Mouse (Mus musculus): Measurements from ENCODE around the gene Plcb3.

The Plcb3 gene

GRCm38 (mm10) chr19:6990712-6991111 is 14.4 kb upstream of the Plcb3 start:
- no peak for DNase-seq (ENCODE audit: low spot score)

DNA sequence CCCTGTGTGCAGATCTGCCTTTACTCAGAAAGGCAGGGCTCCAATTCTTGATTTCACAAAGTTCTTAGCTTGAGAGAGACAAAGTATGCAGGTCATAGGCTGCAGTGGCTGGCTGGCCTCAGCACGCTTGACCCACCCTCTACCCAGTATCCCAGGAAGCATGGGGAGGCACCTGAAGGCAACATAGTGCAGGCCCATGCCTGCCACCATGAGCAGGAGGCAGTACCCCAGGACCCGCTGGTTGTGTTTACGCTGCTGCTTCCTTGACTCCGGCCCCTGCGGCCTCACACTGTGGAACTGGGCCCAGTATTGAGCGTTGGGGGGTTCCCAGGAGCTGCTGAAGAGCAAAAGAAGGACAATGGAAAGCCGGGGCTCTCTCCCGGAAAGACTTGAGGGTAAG is 13.0 kb upstream of the Plcb3 start:
- no peak for DNase-seq (ENCODE audit: low spot score)

DNA sequence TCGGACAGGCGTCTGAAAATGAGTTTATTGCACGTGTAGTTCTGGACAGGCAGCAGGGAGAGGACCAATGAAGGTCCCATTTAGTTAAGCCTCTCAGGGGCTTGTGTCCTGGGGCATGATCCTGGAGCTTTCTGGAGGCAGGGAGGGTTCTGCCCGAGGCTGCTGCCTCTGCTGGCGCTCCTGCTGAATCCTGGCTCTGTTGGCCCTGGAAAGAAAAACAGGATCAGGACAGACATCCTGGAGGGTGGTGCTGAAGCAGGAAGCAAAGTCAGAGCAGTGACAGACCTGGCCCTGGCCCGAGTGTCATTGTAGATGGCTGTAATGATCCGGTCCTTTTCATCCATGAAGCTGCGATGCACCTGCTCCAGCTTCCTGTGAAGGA is 11.6 kb upstream of the Plcb3 start:
- no peak for DNase-seq (ENCODE audit: low spot score)

DNA sequence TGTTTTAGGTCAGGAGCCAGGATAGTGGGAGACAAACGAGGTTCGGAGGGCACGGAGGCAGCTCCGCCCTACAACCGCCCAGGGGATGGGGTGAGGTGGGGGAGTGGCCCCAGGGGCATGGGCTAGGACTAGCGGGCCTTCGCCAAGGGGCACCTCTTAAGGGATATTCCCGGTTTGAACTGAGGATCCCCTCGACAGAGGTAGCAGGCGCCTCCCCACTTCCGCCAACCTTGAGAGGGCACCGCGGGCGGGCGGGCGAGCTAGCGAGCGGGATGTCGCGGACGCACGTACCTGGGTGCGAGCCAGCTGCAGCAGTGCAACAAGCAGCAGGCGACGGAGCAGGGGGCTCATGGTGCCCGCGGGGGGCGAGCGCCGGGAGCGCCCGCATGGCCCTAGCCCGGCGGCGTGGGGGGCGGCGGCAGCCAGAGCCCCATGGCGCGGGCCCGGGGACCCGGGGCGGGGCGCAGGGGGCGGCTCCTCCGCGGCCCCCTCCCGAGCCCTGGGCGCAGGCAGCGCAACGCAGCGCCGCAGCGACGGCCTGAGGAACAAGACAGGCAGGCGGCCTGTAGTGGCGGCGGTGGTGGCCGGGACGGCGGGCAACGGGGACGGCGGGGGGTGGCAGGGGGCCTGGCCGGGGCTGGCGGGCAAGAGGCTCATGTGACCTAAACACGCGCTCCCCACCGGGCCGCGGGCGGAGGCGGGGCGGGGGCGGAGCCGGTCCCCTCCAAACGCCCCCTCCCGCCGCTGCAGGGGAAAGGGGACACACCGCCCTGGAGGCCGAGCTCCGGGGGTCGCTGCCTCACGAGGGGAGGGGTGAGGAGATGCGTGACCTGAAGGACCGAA is 11.0 kb upstream of the Plcb3 start, which contains the start of gene Vegfb:
Vegfb (minus strand) TSS at position 591 of the 843 bp plus-strand sequence.
- DNase-seq (ENCODE audit: low spot score) = peak; percentile 64

DNA sequence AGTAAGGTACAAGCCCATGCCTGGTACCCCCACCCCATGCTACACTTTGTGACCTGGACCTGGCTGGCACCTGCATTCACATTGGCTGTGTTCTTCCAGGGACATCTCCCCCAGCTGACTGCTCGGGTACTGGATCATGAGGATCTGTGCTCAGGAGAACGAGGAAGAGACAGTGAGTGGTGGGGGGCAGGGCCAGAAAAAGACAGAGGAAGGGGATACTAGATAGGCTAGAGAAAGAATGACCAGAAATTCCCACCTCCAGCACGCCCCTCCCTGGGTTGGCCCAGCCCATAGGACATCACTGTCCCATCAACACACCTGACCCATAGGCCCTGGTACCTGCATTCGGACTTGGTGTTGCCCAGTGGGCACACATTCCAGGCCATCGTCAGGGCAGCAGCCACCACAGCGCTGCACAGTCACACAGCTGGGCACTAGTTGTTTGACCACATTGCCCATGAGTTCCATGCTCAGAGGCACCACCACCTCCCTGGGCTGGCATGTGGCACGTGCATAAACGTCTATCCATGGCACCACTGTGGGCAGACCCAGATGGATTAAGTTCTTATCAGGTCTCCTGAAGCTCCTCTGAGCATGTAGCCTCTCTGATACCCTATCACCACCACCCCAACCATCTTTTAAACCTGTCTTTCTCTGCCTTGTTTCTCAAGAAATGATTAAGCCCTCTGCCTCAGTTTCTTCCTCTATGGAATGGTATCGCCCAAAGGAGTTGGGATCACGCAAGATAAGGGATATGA is 9.9 kb upstream of the Plcb3 start:
- no peak for DNase-seq (ENCODE audit: low spot score)

- no peak for DNase-seq (ENCODE audit: low spot score)
Measured at GRCm38 (mm10) chr19:6985300-6985699, 9.0 kb upstream of the Plcb3 start.

DNA sequence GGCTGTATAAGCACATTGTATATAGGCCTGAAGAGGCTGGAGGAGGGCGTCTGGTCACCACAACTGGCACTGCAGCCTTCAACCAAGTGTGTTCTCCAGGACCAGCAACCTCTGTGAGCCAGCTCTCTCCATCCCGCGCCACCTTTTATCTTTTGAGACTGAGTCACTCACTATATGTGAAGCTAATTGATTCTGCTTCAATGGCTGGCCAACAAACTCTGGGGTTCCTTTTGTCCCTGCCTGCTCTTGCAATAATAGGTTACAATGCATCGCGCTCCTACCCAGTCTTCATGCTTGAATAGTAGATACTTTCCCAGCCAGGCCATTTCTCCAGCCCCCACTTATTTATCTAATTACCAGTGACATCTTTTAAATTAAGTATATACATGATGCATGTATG is 7.4 kb upstream of the Plcb3 start:
- peak; percentile 63 for DNase-seq (ENCODE audit: low spot score)

DNA sequence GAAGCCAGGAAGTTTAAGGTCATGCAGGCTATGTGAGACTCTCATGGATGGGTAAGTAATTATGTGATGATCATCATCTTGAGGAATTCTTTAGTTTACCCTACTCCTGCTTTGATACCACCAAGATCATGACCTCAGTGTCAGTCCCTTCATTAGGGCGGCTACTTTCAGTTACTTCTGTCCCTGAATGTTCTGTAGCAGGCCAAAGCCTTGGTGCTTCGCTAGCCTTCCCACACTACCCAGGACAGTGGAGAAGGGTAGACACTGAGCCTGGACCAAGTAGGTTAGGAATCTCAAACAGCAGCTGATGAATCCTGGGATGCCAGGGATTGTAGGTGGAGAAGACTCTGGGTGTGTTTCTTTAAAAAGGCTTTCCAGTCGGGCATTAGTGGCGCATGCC is 5.2 kb upstream of the Plcb3 start:
- DNase-seq (ENCODE audit: low spot score) = no peak

DNA sequence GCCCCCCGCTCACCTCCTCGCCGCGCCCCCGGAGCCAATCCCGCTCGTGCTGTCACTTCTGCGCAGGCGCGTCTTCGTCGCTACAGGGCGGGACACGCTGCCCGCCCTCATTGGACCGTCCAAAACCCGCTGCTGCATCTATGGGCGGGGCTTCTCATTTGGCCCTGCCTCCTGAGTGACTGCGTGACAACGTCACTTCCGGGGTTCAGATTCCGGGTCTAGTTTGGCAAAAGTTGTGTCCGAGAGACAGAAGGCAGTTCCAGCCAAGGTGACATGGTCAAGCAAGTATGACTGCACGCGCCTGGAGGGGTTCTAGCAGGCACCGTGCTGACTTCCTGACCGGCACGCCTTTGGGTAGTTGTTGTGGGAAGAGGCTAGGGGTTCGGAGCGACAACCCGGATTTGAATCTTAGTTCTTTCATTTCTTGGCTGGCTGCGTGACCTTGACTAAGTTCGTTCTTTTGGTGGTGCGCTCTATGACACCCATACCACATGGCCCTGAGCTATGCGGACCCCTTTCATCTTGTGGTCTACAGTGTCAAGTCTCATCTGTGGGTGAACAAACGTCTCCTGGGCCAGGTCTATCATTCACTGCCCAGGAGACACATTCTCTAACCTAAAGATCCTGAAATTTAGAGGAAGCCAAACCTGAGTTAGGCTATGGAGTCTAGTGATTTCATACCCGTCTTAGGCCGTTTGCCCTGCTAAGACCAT is 4.3 kb upstream of the Plcb3 start, which contains the start of gene Fkbp2:
Fkbp2 (minus strand) TSS at position 121 of the 713 bp plus-strand sequence.
- DNase-seq (ENCODE audit: low spot score) = peak; percentile 99

DNA sequence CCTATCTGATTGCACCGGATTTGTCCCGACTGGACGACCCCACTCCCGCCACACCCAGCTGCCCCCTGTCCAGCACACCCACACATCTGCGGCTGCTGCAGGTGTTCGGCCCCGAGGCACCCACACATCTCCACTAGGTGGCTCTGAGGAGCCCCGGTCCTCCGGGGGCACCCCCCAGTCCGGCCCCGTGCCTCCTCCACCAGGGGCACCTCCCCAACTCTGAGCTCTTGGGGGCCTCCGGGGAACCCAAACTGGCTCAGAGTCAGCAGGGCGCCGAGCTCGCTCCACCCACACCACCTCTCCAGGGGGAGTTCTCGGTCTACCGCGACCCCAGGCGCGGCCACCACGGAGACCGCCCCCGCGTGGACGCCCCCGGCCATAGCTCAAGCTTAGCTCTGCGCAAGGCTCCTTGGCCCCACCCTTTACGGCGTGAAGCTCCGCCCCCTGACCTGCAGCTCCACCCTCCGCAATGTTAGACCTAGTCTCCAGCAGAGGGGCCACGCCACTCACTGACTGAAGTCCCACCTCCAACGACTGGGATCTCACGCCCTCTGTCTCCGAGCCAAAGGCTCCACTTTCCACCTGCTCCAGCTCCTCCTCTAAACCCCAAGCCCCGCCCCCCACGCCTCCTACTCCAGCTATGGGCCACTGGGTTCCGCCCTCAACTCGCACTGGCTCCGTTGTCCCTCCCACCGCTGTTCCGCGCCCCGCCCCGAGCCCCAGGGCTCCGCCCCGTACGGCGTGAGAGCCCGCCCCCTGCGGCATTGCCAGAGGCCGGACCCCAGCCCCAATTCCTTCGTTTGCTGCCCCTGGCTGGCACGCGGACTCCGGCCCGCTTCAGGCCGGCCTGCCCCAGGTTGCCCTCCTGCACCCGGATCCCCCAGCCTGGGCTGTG is 3.5 kb upstream of the Plcb3 start:
- DNase-seq (ENCODE audit: low spot score) = peak; percentile 99

- DNase-seq (ENCODE audit: low spot score) = no peak
Measured at GRCm38 (mm10) chr19:6979001-6979479, 2.8 kb upstream of the Plcb3 start.

DNA sequence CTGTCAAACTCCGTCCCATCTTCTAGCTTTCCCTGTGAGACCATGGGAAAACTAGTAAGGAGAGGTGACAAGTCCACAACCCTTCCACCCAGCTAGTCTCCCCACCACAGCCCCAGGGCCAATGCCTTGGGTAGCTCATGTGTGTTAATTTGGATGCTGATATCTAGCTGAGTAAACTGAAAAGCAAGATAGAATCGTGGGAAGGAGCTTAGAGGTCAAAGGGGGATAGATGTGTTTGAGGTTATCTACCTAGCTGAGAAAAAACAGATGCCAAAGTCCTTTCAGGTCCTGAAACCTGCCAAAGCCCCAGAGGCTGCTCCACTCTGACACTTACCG is 2.3 kb upstream of the Plcb3 start:
- DNase-seq (ENCODE audit: low spot score) = no peak

GRCm38 (mm10) chr19:6977759-6978638 is 1.7 kb upstream of the Plcb3 start:
- no peak for DNase-seq (ENCODE audit: low spot score)

DNA sequence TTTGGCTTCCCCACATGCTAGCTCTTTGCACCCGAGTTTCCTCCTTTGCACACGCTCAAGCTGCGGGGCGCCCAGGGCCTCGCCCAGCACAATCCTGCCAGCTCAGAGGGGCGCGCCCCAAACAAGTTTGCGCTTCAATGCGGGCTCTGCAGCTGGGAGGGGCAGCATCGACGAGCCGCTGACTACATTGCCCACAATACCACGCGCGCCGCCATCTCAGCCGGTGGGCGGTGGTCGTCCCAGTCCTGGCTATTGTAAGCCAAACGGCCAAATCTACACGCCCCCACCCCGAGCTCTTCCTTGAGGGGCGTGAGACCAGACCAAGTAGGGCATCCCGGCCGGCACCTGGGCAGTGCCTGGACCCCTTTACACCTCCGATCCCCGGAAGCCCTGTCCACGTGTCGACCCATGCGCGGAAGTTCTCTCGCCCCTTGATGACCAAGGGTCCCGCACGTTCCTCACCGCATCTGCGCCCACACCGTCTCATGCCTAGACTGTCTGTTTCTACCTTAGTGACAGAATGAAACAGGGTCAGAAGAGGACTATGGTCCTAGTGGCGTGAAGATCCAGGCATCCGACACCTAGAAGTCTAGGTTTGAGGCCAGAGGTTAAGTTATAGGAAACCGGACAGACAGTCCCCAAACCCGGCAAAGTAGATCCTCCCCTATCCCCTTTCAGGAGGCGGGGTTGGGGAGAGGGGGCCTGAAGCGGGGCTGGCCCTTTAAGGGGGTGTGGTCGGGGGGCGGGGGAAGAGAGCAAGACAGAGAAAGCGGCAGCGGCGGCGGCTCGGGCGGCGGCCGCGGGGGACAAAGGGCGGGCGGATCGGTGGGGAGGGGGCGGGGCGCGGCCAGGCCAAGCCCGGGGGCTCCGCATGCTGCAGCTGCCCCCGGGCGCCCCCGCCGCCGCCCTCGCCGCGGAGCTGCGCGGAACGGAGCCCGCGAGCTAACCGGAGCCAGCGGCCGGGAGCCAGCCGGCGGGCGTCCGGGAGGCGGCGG is 1.8 kb downstream of the Plcb3 start, which contains the start of gene Ppp1r14b:
Ppp1r14b (plus strand) TSS at position 758 of the 995 bp plus-strand sequence.
- peak; percentile 85 for DNase-seq (ENCODE audit: low spot score)

GRCm38 (mm10) chr19:6973581-6974190 is 2.6 kb downstream of the Plcb3 start:
- no peak for DNase-seq (ENCODE audit: low spot score)

- DNase-seq (ENCODE audit: low spot score) = no peak
Measured at GRCm38 (mm10) chr19:6972247-6972917, 3.9 kb downstream of the Plcb3 start.

DNA sequence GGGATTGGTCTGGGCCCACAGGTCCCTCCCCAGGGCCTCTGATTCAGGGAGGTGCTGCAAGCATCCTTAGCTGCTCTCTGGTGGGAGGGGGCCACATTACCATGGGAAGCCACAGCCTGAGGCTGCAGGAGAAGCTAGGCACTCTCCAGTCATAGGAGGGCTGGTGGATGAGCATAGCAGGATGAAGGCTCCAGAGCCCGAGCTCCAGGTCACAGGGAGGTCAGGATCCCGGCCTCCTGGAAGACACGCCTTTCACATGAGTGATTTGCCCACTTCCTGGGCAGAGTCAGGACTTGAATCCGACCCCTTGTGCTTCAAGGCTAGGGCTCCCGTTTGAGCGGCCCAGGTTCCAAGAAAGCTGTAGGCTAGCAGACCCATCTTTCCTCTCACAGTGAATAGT is 4.6 kb downstream of the Plcb3 start:
- DNase-seq (ENCODE audit: low spot score) = no peak

DNA sequence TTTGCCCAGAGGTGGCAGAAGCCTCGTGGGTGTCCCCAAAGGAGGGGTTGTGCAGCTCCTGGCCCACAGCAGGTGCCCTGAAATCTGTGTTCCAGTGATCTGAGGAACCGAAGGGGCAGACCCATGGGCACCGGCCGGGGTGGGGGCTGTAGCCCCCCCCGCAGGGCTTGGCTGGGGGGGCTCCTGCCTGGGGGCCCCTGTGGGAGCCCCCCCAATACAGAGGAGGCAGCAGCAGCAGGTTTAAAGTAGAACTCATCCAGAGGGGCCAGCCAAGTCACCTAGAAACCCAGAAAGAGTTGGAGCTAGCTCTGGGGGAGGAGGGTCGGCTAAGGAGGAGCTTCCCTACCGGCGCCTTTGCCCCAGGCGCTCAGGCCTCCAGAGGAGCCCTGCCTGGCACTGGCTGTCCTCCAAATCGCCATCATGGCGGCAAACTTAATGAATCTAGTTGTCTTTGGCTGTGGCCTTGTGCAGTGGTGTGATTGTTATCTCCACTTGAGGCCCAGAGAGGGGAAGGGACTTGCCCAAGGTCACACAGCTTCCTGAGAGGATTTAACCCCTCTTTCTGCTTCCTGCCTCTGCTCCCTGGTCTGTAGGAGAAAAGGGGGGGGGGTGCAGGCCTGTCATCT is 5.7 kb downstream of the Plcb3 start:
- DNase-seq (ENCODE audit: low spot score) = no peak

Data from retina, embryonic 14.5 days (tissue).